Mouse (Mus musculus): ENCODE measurements around the gene Baiap2l1.

DNA sequence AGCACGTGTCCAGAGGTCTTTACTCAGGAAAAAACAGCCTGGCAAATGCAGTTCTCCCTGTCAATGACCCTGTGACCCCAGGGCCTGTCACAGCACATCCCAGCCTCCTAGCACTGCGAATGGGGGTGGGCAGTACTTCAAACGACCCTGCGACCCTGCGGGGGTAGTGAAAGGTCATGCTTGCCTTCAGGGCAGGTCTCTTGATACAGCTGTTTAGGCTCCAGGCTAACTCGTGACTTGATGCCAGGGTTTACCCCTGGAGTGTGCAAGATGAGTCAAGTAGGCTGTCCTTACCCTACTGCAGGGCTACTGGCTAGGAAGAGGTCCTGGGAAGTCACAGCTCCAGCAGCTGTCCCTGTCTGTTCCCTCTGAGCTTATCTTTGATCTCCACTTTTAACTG is 13.1 kb upstream of the Baiap2l1 start:
- TF ChIP-seq CTCF (IDR thresholded peaks at IDR 0.05; ENCODE audit: control insufficient read depth, insufficient read depth, insufficient replicate concordance, low read depth, low read length) (no peak), POLR2A (IDR thresholded peaks at IDR 0.05; ENCODE audit: control insufficient read depth, low read depth, low read length) (no peak)
